Mouse (Mus musculus) inflammation-experienced regulatory T-cells, adult 6 months (primary cell): Measurements from ENCODE around the gene Coro1c. TPM values are rescaled to one million over a fixed set of nuclear protein-coding genes. Genes with fewer than 3 reads are reported as not detected.
"Not testable (repeated sequence)": the region's sequence is repeated elsewhere in the genome, so short reads cannot be mapped to it uniquely, and the experiment has no call there.

ENCODE experiments used
- ATAC-seq: one replicate; pipeline ENCODE4 v1.8.0; 2017
- polyA plus RNA-seq, 3 experiments: library from polyadenylated mRNA; unstranded; fragments of 100-300 nt; shearing (Covaris generic); gene quantifications; one replicate each; pipeline ENCODE4 v1.2.1; 2017

The Coro1c gene
- polyA plus RNA-seq, 3 experiments from 2014 or later: 46.6 to 88.2 (median 57.2) TPM

- peak; percentile 68 for ATAC-seq
Observed at GRCm38 (mm10) chr5:113825558-113825957, 83.0 kb downstream of the Coro1c start.

GRCm38 (mm10) chr5:113824228-113824627, 84.3 kb downstream of the Coro1c start:
- peak; percentile 61 for ATAC-seq

GRCm38 (mm10) chr5:113818572-113818971, 90.0 kb downstream of the Coro1c start:
- ATAC-seq: no peak

GRCm38 (mm10) chr5:113815638-113816152, 92.9 kb downstream of the Coro1c start:
- peak; percentile 55 for ATAC-seq

- ATAC-seq: no peak
Observed at GRCm38 (mm10) chr5:113815041-113815389, 93.5 kb downstream of the Coro1c start.

- peak; percentile 66 for ATAC-seq
Observed at GRCm38 (mm10) chr5:113814111-113815040, 94.2 kb downstream of the Coro1c start.

- no peak for ATAC-seq
Observed at GRCm38 (mm10) chr5:113813608-113814007, 95.0 kb downstream of the Coro1c start.

- ATAC-seq: no peak
Observed at GRCm38 (mm10) chr5:113812638-113813037, 95.9 kb downstream of the Coro1c start.

- ATAC-seq: not testable (repeated sequence)
Observed at GRCm38 (mm10) chr5:113811824-113812420, 96.6 kb downstream of the Coro1c start.

- no peak for ATAC-seq
Observed at GRCm38 (mm10) chr5:113810111-113810510, 98.4 kb downstream of the Coro1c start.

GRCm38 (mm10) chr5:113808177-113808576, 100.4 kb downstream of the Coro1c start:
- no peak for ATAC-seq

- no peak for ATAC-seq
Observed at GRCm38 (mm10) chr5:113807712-113808111, 100.8 kb downstream of the Coro1c start.

- ATAC-seq: no peak
Observed at GRCm38 (mm10) chr5:113806414-113806813, 102.1 kb downstream of the Coro1c start.

GRCm38 (mm10) chr5:113805301-113805700, 103.3 kb downstream of the Coro1c start:
- no peak for ATAC-seq

- ATAC-seq: no peak
Observed at GRCm38 (mm10) chr5:113804395-113804966, 104.1 kb downstream of the Coro1c start.

GRCm38 (mm10) chr5:113800280-113800679, 108.3 kb downstream of the Coro1c start, which contains the start of gene Tmem119:
TSS of gene Tmem119 (minus strand) at chr5:113800516.
- ATAC-seq: no peak

- ATAC-seq: no peak
Observed at GRCm38 (mm10) chr5:113799691-113800090, 108.9 kb downstream of the Coro1c start.

- no peak for ATAC-seq
Observed at GRCm38 (mm10) chr5:113798525-113798924, 110.0 kb downstream of the Coro1c start.

GRCm38 (mm10) chr5:113797149-113797882, 111.2 kb downstream of the Coro1c start:
- no peak for ATAC-seq

- ATAC-seq: no peak
Observed at GRCm38 (mm10) chr5:113796401-113797148, 112.0 kb downstream of the Coro1c start.
